7 mouse cellular contexts compared by ENCODE assay signal in genomic region chr10:79986963-79987362, GRCm38 (mm10). TPM values are rescaled to one million over a fixed set of nuclear protein-coding genes. Genes with fewer than 3 reads are reported as not detected.
DNase-seq lines count a peak whose midpoint lies in the region; ATAC-seq and TF ChIP-seq lines count a peak whose summit lies in the region.

No protein-coding gene starts in this region.

- no peak for TF ChIP-seq POLR2A in limb, embryonic 14.5 days (IDR thresholded peaks at IDR 0.05; ENCODE audit: borderline replicate concordance, extremely low read depth, insufficient read depth, insufficient read length)

- no peaks in the 10 kb centered on the region for H3K27me3 ChIP-seq in limb, embryonic 14.5 days (ENCODE audit: control insufficient read depth, insufficient read depth, low read length)
- H3K27me3 ChIP-seq in midbrain, embryonic 16.5 days (ENCODE audit: control insufficient read depth, insufficient read depth, low read depth, low read length), result peaks cover 29% of the 10 kb centered on the region

- H3K9me3 ChIP-seq in limb, embryonic 14.5 days (ENCODE audit: control insufficient read depth, low read length), result no peaks in the 10 kb centered on the region
- H3K9me3 ChIP-seq in midbrain, embryonic 16.5 days (replicated peaks; ENCODE audit: control insufficient read depth, low read length, poor library complexity, severe bottlenecking), result 0 out of 2 replicates have a peak, but pooled peaks cover 2% of the 10 kb centered on the region

- no peak overlapping the region for H3K9ac ChIP-seq in limb, embryonic 14.5 days (ENCODE audit: low read depth, low read length, severe bottlenecking)
- no peak overlapping the region for H3K9ac ChIP-seq in midbrain, embryonic 16.5 days (ENCODE audit: low read depth, low read length)

- WGBS in limb, embryonic 14.5 days, result 4% methylated on average over 11 of the region's 11 CpGs
- WGBS in midbrain, embryonic 16.5 days, result 4% methylated on average over 11 of the region's 11 CpGs

- peaks cover 44% of the 10 kb centered on the region for H3K4me1 ChIP-seq in limb, embryonic 14.5 days (ENCODE audit: control insufficient read depth, insufficient read depth, low read length)
- peaks cover 33% of the 10 kb centered on the region for H3K4me1 ChIP-seq in midbrain, embryonic 16.5 days (ENCODE audit: control insufficient read depth, insufficient read depth, low read length)

- peaks cover 14% of the 10 kb centered on the region for H3K36me3 ChIP-seq in limb, embryonic 14.5 days (ENCODE audit: control insufficient read depth, insufficient read depth, low read length)
- H3K36me3 ChIP-seq in midbrain, embryonic 16.5 days (ENCODE audit: control insufficient read depth, insufficient read depth, low read length), result no peaks in the 10 kb centered on the region

- ATAC-seq in limb, embryonic 14.5 days (ENCODE audit: low FRiP score, low read depth), result no peak
- ATAC-seq in midbrain, embryonic 16.5 days, result no peak

- peak overlapping the region; percentile 67; the same call in 1 of the 2 replicates for H3K27ac ChIP-seq in limb, embryonic 14.5 days (replicated peaks; ENCODE audit: low read depth, low read length)
- H3K27ac ChIP-seq in midbrain, embryonic 16.5 days (ENCODE audit: low read length), result no peak overlapping the region

- peak overlapping the region; percentile 72 for H3K4me2 ChIP-seq in limb, embryonic 14.5 days (replicated peaks; ENCODE audit: low read depth, low read length, severe bottlenecking)
- H3K4me2 ChIP-seq in midbrain, embryonic 16.5 days (ENCODE audit: low read length), result peak overlapping the region; percentile 24

- 0 out of 2 replicates have a peak overlapping the region, but pooled peaks have one; percentile 5 for H3K4me3 ChIP-seq in limb, embryonic 14.5 days (replicated peaks; ENCODE audit: low read length)
- H3K4me3 ChIP-seq in midbrain, embryonic 16.5 days (ENCODE audit: low read depth, low read length), result 0 out of 2 replicates have a peak overlapping the region, but pooled peaks have one; percentile 8

- DNase-seq in adrenal gland, postnatal 10 days, result peak; percentile 92
- DNase-seq in embryo, embryonic 9.5 days (ENCODE audit: extremely low spot score), result peak; percentile 86
- peak; percentile 83 for DNase-seq in heart, adult 8-10 months (ENCODE audit: low spot score)
- DNase-seq in kidney, adult 8-10 months, result peak; percentile 75 to 89
- DNase-seq in limb, embryonic 14.5 days (ENCODE audit: low spot score), result peak; percentile 79
- DNase-seq in spleen, postnatal 10 days (ENCODE audit: low spot score in 2 of 2), result peak; percentile 88 to 95

RNA-seq across cellular contexts. Expression of gene Cnn2, which starts 1.4 kb away (rescaled TPM):
- total RNA-seq in adrenal gland, postnatal 10 days (2021), result 10 to 100 TPM; 46.8 to 57.8 TPM
- total RNA-seq in heart, adult 8-10 months (2022), result 10 to 100 TPM; 27.1 to 35.7 (median 33.3) TPM
- polyA plus RNA-seq in limb, embryonic 14.5 days (2012; rRNA removed), result 133 and 173 TPM in 2 replicates
- polyA plus RNA-seq in limb, embryonic 14.5 days (2014; fragmentation: Nextera tagmentation; extraction: Ambion mirVana), result 273 and 290 TPM in 2 replicates
- polyA plus RNA-seq in midbrain, embryonic 16.5 days (2015; fragmentation: Nextera tagmentation; extraction: Ambion mirVana), result 25.7 and 26.2 TPM in 2 replicates

RNA-seq across cellular contexts. Expression of gene Tmem259, which starts 2.8 kb away (rescaled TPM):
- 100 to 1,000 TPM; 143 to 146 TPM for total RNA-seq in adrenal gland, postnatal 10 days (2021)
- total RNA-seq in heart, adult 8-10 months (2022), result 100 to 1,000 TPM; 116 to 120 (median 117) TPM
- polyA plus RNA-seq in limb, embryonic 14.5 days (2012; rRNA removed), result 260 and 379 TPM in 2 replicates
- polyA plus RNA-seq in limb, embryonic 14.5 days (2014; fragmentation: Nextera tagmentation; extraction: Ambion mirVana), result 24.5 and 25.2 TPM in 2 replicates
- polyA plus RNA-seq in midbrain, embryonic 16.5 days (2015; fragmentation: Nextera tagmentation; extraction: Ambion mirVana), result 15.3 and 16.2 TPM in 2 replicates

RNA-seq across cellular contexts. Expression of gene Abca7, which starts 9.3 kb away (rescaled TPM):
- 10 to 100 TPM; 16.0 to 19.8 TPM for total RNA-seq in adrenal gland, postnatal 10 days (2021)
- total RNA-seq in heart, adult 8-10 months (2022), result 1 to 10 TPM; 7.5 to 8.5 (median 8.0) TPM
- 6.2 and 8.0 TPM in 2 replicates for polyA plus RNA-seq in limb, embryonic 14.5 days (2012; rRNA removed)
- 2.2 and 2.4 TPM in 2 replicates for polyA plus RNA-seq in limb, embryonic 14.5 days (2014; fragmentation: Nextera tagmentation; extraction: Ambion mirVana)
- polyA plus RNA-seq in midbrain, embryonic 16.5 days (2015; fragmentation: Nextera tagmentation; extraction: Ambion mirVana), result 4.1 and 4.8 TPM in 2 replicates

RNA-seq across cellular contexts. Expression of gene Grin3b, which starts 16.4 kb away (rescaled TPM):
- total RNA-seq in adrenal gland, postnatal 10 days (2021), result under 1 TPM; 0.27 to 0.36 TPM
- total RNA-seq in heart, adult 8-10 months (2022), result under 1 TPM; 0.37 to 0.85 (median 0.63) TPM
- 0.72 and 0.76 TPM in 2 replicates for polyA plus RNA-seq in limb, embryonic 14.5 days (2012; rRNA removed)
- polyA plus RNA-seq in limb, embryonic 14.5 days (2014; fragmentation: Nextera tagmentation; extraction: Ambion mirVana), result 0.23 and 0.55 TPM in 2 replicates
- 0.20 and 0.28 TPM in 2 replicates for polyA plus RNA-seq in midbrain, embryonic 16.5 days (2015; fragmentation: Nextera tagmentation; extraction: Ambion mirVana)

RNA-seq across cellular contexts. Expression of gene Wdr18, which starts 27.0 kb away (rescaled TPM):
- total RNA-seq in adrenal gland, postnatal 10 days (2021), result 10 to 100 TPM; 32.4 to 34.9 TPM
- total RNA-seq in heart, adult 8-10 months (2022), result 10 to 100 TPM; 28.4 to 36.2 (median 29.6) TPM
- 58.7 and 78.5 TPM in 2 replicates for polyA plus RNA-seq in limb, embryonic 14.5 days (2012; rRNA removed)
- 99.8 and 106 TPM in 2 replicates for polyA plus RNA-seq in limb, embryonic 14.5 days (2014; fragmentation: Nextera tagmentation; extraction: Ambion mirVana)
- 79.5 and 89.4 TPM in 2 replicates for polyA plus RNA-seq in midbrain, embryonic 16.5 days (2015; fragmentation: Nextera tagmentation; extraction: Ambion mirVana)
